Mouse (Mus musculus): ENCODE measurements around the gene Bcar1. TPM values are rescaled to one million over a fixed set of nuclear protein-coding genes. Genes with fewer than 3 reads are reported as not detected.

Gene Bcar1
- polyA plus RNA-seq, 2 experiments = 4.3 to 5.6 TPM

DNA sequence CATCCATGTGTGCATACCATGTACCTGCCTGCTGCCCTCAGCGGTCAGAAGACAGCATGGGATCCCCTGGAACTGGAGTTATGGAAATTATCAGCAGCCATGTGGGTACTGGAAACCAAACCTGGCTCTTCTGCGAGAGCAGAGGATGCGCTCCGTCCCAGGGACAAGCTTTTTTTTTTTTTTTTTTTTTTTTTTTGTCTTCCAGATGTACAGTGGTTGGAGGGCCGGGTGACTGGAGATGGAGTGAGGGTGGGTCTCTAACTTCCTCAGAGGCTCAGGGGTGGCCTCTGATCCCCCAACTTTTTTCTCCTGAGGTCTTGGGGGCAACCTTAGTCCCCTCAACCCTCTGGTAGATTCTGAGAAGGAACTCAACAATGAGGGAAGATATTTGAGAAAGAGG lies 1.5 kb upstream of the Bcar1 start:
- Histone ChIP-seq H3K27ac (no peak overlapping the region), H3K9ac (replicated peaks) (no peak overlapping the region), H3K36me3 (replicated peaks; ENCODE audit: control insufficient read depth, insufficient read depth, low read depth) (no peaks in the 10 kb centered on the region), H3K4me3 (ENCODE audit: insufficient read depth in 1 of 2, low read depth in 2 of 2, low read length in 2 of 2) (no peak overlapping the region), H3K9me3 (ENCODE audit: control insufficient read depth, low read length) (no peaks in the 10 kb centered on the region), H3K27me3 (ENCODE audit: control insufficient read depth, insufficient read depth, low read length) (peaks cover 35% of the 10 kb centered on the region), H3K4me2 (ENCODE audit: low read depth) (no peak overlapping the region), H3K4me1 (replicated peaks; ENCODE audit: control insufficient read depth in 2 of 2, insufficient read depth in 2 of 2, low read length in 1 of 2) (peaks cover 0 to 12% of the 10 kb centered on the region in 2 experiments; a peak in 1 of 4 replicates)
- ATAC-seq (ENCODE audit: insufficient read depth) = no peak
- no peak for TF ChIP-seq EP300 (IDR thresholded peaks at IDR 0.05; ENCODE audit: low read depth)
- no peak for TF ChIP-seq CTCF (IDR thresholded peaks at IDR 0.05; ENCODE audit: low read depth)
- no peak for DNase-seq (ENCODE audit: low read depth in 3 of 3, low spot score in 3 of 3)
- WGBS (ENCODE audit: insufficient replicate concordance) = 61% methylated on average over 5 of the region's 5 CpGs

DNA sequence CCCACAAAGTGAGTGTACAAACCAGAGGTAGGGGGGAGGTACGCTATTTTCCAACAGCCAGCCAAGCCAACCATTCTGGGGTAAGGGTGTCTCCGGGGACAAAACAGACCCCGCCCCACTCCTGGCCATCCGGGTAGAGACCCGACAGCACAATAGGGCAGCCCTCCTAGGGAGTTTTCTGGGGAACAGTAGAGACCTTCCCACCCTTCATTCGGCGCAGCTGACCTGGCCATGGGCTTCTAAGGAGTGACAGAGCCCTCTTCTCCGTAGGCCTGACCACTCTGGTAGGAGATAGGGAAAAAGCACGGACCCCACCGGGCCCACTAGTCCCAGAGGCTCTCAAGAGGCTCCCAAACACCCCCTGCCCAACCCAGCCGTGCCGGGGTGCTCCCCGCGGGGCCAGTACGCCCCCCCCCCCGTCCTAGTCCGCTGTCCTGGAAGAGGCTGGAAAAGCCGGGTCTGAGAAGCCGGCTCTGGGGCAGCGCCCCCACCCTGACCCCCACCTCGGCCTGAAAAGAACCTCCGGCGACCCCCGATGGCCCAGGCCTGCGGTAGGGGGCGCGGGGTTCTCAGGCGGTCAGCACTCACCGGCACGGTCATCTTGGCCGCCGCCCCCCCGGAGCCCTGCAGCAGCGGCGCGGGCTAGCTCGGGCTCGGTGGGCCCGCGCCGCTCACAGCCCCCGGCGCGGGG lies 363 bp downstream of the Bcar1 start:
- H3K27ac ChIP-seq = no peak overlapping the region

DNA sequence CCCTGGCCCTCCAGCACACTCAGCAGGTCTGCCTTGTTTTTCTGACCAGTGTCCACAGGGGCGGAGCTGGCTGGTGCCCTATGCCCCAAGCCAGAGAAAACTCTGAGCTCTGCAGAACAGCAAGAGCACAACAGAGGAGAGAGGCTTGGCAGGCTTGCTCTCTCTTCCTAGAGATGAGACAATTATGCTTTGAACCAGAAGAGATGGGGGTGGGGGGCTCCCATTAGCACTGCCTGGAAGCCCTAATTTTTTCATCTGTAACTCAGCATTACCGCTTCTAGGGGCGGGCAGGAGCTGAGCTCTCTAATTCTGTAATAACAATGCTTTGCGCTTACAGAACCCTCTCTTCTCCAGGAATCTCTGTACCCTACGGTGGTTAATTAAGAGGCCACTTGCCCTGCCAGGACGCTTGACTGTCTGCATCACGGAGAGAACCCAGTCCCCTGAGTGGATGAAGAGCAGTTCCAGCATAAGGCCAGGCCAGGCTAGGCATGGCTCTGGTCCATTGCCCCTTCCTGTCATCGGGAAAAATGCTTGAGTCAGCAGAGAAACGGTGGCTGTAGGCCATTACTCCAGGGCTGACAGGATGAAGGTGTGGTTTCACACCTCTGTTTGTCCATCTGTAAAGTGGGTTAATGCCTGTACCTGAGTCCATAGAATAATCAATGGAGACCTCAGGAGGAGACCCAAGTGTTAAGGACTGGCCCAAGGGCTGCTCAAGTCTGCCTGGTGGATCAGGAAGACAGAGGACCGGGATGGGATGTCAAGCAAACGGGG lies 1.2 kb downstream of the Bcar1 start:
- Histone ChIP-seq H3K4me2 (ENCODE audit: low read depth) (peak overlapping the region; percentile 58), H3K36me3 (replicated peaks; ENCODE audit: control insufficient read depth, insufficient read depth, low read depth) (no peaks in the 10 kb centered on the region), H3K9ac (replicated peaks) (no peak overlapping the region), H3K4me1 (replicated peaks; ENCODE audit: control insufficient read depth in 2 of 2, insufficient read depth in 2 of 2, low read length in 1 of 2) (peaks cover 0 to 12% of the 10 kb centered on the region in 2 experiments; a peak in 1 of 4 replicates), H3K27me3 (ENCODE audit: control insufficient read depth, insufficient read depth, low read length) (peaks cover 35% of the 10 kb centered on the region), H3K4me3 (ENCODE audit: insufficient read depth in 1 of 2, low read depth in 2 of 2, low read length in 2 of 2) (peak overlapping the region; percentile 53 to 54), H3K27ac (no peak overlapping the region), H3K9me3 (ENCODE audit: control insufficient read depth, low read length) (no peaks in the 10 kb centered on the region)
- TF ChIP-seq CTCF (IDR thresholded peaks at IDR 0.05; ENCODE audit: low read depth) = no peak
- TF ChIP-seq EP300 (IDR thresholded peaks at IDR 0.05; ENCODE audit: low read depth) = no peak
- ATAC-seq (ENCODE audit: insufficient read depth) (no peak), DNase-seq (ENCODE audit: low read depth in 3 of 3, low spot score in 3 of 3) (no peak)
- WGBS (ENCODE audit: insufficient replicate concordance) = 34% methylated on average over 11 of the region's 11 CpGs

More for the DNA sequence above, 363 bp downstream of the Bcar1 start:
- no peak for TF ChIP-seq EP300 (IDR thresholded peaks at IDR 0.05; ENCODE audit: low read depth)
- no peak for TF ChIP-seq CTCF (IDR thresholded peaks at IDR 0.05; ENCODE audit: low read depth)
- Histone ChIP-seq H3K4me3 (ENCODE audit: insufficient read depth in 1 of 2, low read depth in 2 of 2, low read length in 2 of 2) (peak overlapping the region; percentile 53 to 54), H3K4me1 (replicated peaks; ENCODE audit: control insufficient read depth in 2 of 2, insufficient read depth in 2 of 2, low read length in 1 of 2) (peaks cover 0 to 12% of the 10 kb centered on the region in 2 experiments; a peak in 1 of 4 replicates), H3K9ac (replicated peaks) (peak overlapping the region; percentile 27), H3K36me3 (replicated peaks; ENCODE audit: control insufficient read depth, insufficient read depth, low read depth) (no peaks in the 10 kb centered on the region), H3K4me2 (ENCODE audit: low read depth) (peak overlapping the region; percentile 58), H3K27me3 (ENCODE audit: control insufficient read depth, insufficient read depth, low read length) (peaks cover 35% of the 10 kb centered on the region), H3K9me3 (ENCODE audit: control insufficient read depth, low read length) (no peaks in the 10 kb centered on the region)
- no peak for ATAC-seq (ENCODE audit: insufficient read depth)
- no peak for DNase-seq (ENCODE audit: low read depth in 3 of 3, low spot score in 3 of 3)
- WGBS (ENCODE audit: insufficient replicate concordance) = 4% methylated on average over 23 of the region's 44 CpGs

DNA sequence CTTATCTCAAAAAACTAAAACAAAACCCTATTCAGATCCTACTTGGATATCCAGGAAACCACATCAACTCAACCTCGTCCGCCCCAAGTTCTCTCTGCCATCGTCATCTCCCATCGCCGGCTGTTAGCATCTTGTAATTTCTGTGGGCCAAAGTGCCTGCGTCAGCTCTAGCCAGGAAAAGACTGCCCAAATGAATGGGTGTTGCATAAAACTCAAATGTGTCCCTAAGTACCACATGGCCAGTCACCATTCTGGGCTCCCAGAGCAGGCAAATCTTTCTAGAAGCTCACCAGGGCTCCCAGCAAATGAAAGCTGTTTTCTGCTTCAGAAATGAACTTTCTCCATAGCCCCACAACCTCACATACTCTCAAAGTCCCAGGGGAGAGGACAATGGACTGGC lies 2.1 kb downstream of the Bcar1 start:
- no peaks in the 10 kb centered on the region for H3K9me3 ChIP-seq (ENCODE audit: control insufficient read depth, low read length)
- no peaks in the 10 kb centered on the region for H3K36me3 ChIP-seq (replicated peaks; ENCODE audit: control insufficient read depth, insufficient read depth, low read depth)
- TF ChIP-seq EP300 (IDR thresholded peaks at IDR 0.05; ENCODE audit: low read depth) (no peak), CTCF (IDR thresholded peaks at IDR 0.05; ENCODE audit: low read depth) (no peak)
- H3K9ac ChIP-seq (replicated peaks) = no peak overlapping the region
- ATAC-seq (ENCODE audit: insufficient read depth) (no peak), DNase-seq (ENCODE audit: low read depth in 3 of 3, low spot score in 3 of 3) (no peak)
- H3K4me2 ChIP-seq (ENCODE audit: low read depth) = peak overlapping the region; percentile 58; the same call in 1 of the 2 replicates
- H3K27me3 ChIP-seq (ENCODE audit: control insufficient read depth, insufficient read depth, low read length) = peaks cover 35% of the 10 kb centered on the region
- 29% methylated on average over 6 of the region's 6 CpGs for WGBS (ENCODE audit: insufficient replicate concordance)
- H3K27ac ChIP-seq = no peak overlapping the region
- no peak overlapping the region for H3K4me3 ChIP-seq (ENCODE audit: insufficient read depth in 1 of 2, low read depth in 2 of 2, low read length in 2 of 2)
- H3K4me1 ChIP-seq (replicated peaks; ENCODE audit: control insufficient read depth in 2 of 2, insufficient read depth in 2 of 2, low read length in 1 of 2) = peaks cover 0 to 10% of the 10 kb centered on the region in 2 experiments; a peak in 1 of 4 replicates

DNA sequence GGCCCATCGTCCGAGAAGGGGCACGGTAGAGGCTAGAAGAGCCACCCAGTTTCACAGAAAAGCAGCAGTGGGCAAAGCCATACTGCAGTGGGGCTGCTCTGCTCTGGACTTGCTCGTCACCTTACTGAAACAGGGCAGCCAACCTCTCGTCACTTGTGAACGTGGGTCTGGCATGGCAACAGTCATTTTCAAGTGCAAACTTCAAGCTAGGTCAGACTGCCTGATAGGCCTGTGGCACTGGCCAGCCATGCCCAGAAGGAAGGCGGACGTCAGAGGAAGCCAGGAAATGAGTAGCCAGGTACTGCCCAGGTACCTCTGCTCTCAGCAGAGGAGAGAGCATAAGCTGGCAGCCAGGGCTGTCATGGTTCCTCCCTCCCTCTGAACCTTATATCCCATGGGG lies 2.6 kb downstream of the Bcar1 start:
- Histone ChIP-seq H3K27ac (no peak overlapping the region), H3K4me1 (replicated peaks; ENCODE audit: control insufficient read depth in 2 of 2, insufficient read depth in 2 of 2, low read length in 1 of 2) (peaks cover 0 to 7% of the 10 kb centered on the region in 2 experiments; a peak in 1 of 4 replicates), H3K4me3 (ENCODE audit: insufficient read depth in 1 of 2, low read depth in 2 of 2, low read length in 2 of 2) (no peak overlapping the region), H3K9me3 (ENCODE audit: control insufficient read depth, low read length) (no peaks in the 10 kb centered on the region), H3K27me3 (ENCODE audit: control insufficient read depth, insufficient read depth, low read length) (peaks cover 35% of the 10 kb centered on the region), H3K4me2 (ENCODE audit: low read depth) (no peak overlapping the region), H3K9ac (replicated peaks) (no peak overlapping the region), H3K36me3 (replicated peaks; ENCODE audit: control insufficient read depth, insufficient read depth, low read depth) (no peaks in the 10 kb centered on the region)
- no peak for TF ChIP-seq CTCF (IDR thresholded peaks at IDR 0.05; ENCODE audit: low read depth)
- TF ChIP-seq EP300 (IDR thresholded peaks at IDR 0.05; ENCODE audit: low read depth) = no peak
- DNase-seq (ENCODE audit: low read depth in 3 of 3, low spot score in 3 of 3) (no peak), ATAC-seq (ENCODE audit: insufficient read depth) (no peak)
- 57% methylated on average over 8 of the region's 8 CpGs for WGBS (ENCODE audit: insufficient replicate concordance)
